Mouse (Mus musculus) embryonic fibroblast, embryonic 13.5 days (primary cell): ENCODE measurements around the gene Yy2.

Source experiments
- CTCF ChIP-seq: IDR thresholded peaks from 2 replicates; pipeline ENCODE4 v1.5.1; 2011; ENCODE audit warnings: mild to moderate bottlenecking, control low read depth, low read length, moderate library complexity, borderline replicate concordance; ENCODE audit not compliant: insufficient read depth
- POLR2A ChIP-seq: IDR thresholded peaks from 2 replicates; pipeline ENCODE4 v1.6.1; 2011; ENCODE audit warnings: low read depth, mild to moderate bottlenecking, control low read depth, low read length, moderate library complexity

DNA sequence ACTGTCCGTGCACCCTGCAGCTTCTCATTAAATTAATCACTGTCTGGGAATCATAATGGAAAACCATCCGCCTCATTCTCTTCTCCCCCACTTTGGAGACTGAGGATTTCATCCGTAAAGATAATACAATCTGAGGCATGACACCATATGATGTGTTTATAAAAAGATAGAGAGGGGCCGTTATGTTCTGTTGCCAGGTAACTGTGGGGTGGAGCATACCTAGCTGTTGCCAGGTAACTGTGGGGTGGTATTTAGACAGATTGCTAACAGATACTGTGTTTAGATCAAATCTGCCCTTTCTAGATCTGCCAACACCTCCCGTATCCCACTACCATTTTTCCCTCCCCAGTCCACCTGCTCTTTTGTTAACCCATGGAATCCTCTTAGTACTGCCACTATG lies 18.2 kb upstream of the Yy2 start:
- no peak for TF ChIP-seq CTCF
- TF ChIP-seq POLR2A = no peak
